Mouse (Mus musculus) small intestine, adult 2 months (tissue): ENCODE data around the gene Ust. TPM values are rescaled to one million over a fixed set of nuclear protein-coding genes. Genes with fewer than 3 reads are reported as not detected.

ENCODE experiments used
- H3K27ac ChIP-seq: fragments of 200-500 bp; 2 replicates; pipeline ENCODE4 v1.5.1; 2012; ENCODE audit warnings: low read depth, low read length, control low read depth, inconsistent platforms; ENCODE audit not compliant: insufficient read depth
- H3K27me3 ChIP-seq: fragments of 200-500 bp; 2 replicates; pipeline ENCODE4 v1.6.1; 2012; ENCODE audit warnings: mild to moderate bottlenecking, moderate library complexity, low read length, inconsistent platforms; ENCODE audit not compliant: control insufficient read depth, insufficient read depth
- H3K36me3 ChIP-seq: fragments of 200-500 bp; 2 replicates; pipeline ENCODE4 v1.6.1; 2012; ENCODE audit warnings: mild to moderate bottlenecking, low read length, control low read depth, inconsistent platforms; ENCODE audit not compliant: control insufficient read depth, insufficient read depth
- H3K4me1 ChIP-seq: fragments of 200-500 bp; 2 replicates; pipeline ENCODE4 v1.6.1; 2012; ENCODE audit warnings: low read length, inconsistent platforms, mixed read lengths; ENCODE audit not compliant: control insufficient read depth, insufficient read depth, insufficient read length
- H3K4me3 ChIP-seq: fragments of 200-500 bp; 2 replicates; pipeline ENCODE4 v1.5.1; 2012; ENCODE audit warnings: low read depth, mild to moderate bottlenecking, control low read depth, inconsistent platforms, low read length, moderate library complexity
- CTCF ChIP-seq: fragments of 200-500 bp; IDR thresholded peaks from 2 replicates; pipeline ENCODE4 v1.5.1; 2012; ENCODE audit warnings: low read depth, mild to moderate bottlenecking, control low read depth, inconsistent platforms, low read length, moderate library complexity, mixed read lengths; ENCODE audit not compliant: insufficient replicate concordance, insufficient read length; ENCODE audit errors: extremely low read depth
- POLR2A ChIP-seq: fragments of 200-500 bp; IDR thresholded peaks from 2 replicates; pipeline ENCODE4 v1.6.1; 2012; ENCODE audit warnings: low read depth, mild to moderate bottlenecking, control low read depth, inconsistent platforms, low read length, moderate library complexity
- WGBS: fragments of 180-500 bp; shearing (Covaris S2); methylation state at CpG from one replicate; pipeline ENCODE4 v1.1.7; 2018; 5-methylcytosine and 5-hydroxymethylcytosine counted together
- polyA plus RNA-seq: library from polyadenylated mRNA; depleted of rRNA; stranded (reverse); fragments of >200 nt; gene quantifications from 2 replicates; pipeline ENCODE4 v1.2.3, GENCODE M21; 2012

Gene Ust
- polyA plus RNA-seq, 1 experiment: 0.33 TPM

DNA sequence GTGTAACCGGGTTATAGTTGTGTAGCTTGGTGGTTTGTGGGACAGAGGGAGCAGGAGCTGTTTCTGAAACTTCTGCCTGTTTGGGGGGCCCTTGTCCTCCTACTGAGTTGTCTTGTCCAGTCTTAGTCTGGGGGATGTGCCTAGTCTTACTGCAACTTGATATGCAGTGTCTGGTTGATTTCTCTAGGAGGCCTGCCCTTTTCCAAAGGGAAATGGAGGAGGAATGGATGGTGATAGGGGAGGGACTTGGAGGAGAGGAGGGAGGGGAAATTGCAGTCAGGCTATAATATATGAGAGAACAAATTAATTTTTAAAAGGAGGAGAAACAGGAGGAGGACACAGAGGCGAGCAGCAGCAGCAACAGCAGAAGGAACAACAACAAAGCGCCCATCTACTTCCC lies 4.9 kb downstream of the Ust start:
- WGBS: 79% methylated on average over 3 of the region's 3 CpGs
- no peaks in the 10 kb centered on the region for H3K36me3 ChIP-seq
- H3K27ac ChIP-seq: no peak overlapping the region
- TF ChIP-seq POLR2A: no peak
- no peak for TF ChIP-seq CTCF
- H3K27me3 ChIP-seq: peaks cover 12% of the 10 kb centered on the region
- no peaks in the 10 kb centered on the region; the same call in 1 of the 2 replicates for H3K4me1 ChIP-seq
- H3K4me3 ChIP-seq: no peak overlapping the region

DNA sequence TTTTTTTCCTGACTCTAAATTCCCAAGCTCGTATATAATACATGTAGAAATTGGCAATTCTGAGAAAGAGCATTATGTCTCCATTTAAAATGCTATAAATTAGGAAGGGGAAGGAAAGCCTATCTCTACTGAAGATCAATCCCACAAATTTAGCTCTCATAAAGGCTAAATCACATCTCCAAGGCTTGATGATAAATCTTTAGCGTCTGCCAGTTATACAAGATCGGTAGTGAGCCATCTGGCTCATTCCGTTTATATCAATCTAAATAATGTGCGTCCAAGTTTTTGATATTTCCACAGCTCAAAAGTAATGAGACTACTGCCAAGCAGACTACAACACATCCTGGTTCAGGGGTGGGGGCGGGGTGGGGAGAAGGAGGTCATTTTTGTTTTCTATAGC lies 6.4 kb downstream of the Ust start:
- Histone ChIP-seq H3K36me3 (no peaks in the 10 kb centered on the region), H3K4me3 (no peak overlapping the region), H3K27ac (no peak overlapping the region), H3K27me3 (no peaks in the 10 kb centered on the region), H3K4me1 (no peaks in the 10 kb centered on the region; the same call in 1 of the 2 replicates)
- TF ChIP-seq CTCF (no peak), POLR2A (no peak)
- WGBS: 83% methylated on average over 6 of the region's 6 CpGs

DNA sequence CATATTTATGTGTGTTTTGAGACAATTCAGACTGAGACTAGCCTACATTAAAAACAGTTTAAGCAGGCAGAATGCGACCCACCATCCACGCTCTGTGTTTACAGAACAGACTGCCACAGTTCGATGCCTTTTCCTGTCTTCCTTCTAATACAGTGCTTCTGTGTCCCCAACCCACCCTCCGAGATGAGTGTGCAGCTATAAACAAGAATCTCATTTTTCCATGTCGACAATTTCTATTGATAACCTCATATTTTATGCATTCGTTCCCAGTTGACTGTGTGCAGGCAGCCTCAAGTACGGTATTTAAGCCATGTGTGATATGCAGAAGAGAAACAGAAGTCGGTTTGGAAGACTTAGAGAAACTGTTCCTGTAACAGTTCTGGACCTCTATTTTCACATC lies 6.9 kb downstream of the Ust start:
- Histone ChIP-seq H3K36me3 (no peaks in the 10 kb centered on the region), H3K4me1 (no peaks in the 10 kb centered on the region; the same call in 1 of the 2 replicates), H3K27ac (no peak overlapping the region), H3K27me3 (no peaks in the 10 kb centered on the region), H3K4me3 (no peak overlapping the region)
- TF ChIP-seq POLR2A (no peak), CTCF (no peak)
- WGBS: 75% methylated on average over 8 of the region's 8 CpGs

DNA sequence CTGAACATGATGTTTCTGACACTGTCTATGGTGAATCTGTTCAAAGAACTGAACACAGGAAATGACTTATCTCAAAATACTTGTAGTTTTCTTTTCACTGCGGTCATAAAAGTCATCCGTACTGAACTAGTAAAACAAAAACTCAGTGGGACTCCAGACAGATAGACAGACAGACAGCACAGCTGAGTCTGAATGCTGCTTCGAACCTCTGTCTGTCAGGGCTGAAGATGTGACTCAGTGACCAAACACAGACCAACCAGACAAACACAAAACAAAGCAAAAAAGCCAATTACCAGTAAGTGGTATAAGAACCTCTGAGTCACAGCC lies 12.4 kb downstream of the Ust start:
- no peak for TF ChIP-seq POLR2A
- no peak for TF ChIP-seq CTCF
- Histone ChIP-seq H3K27me3 (no peaks in the 10 kb centered on the region), H3K27ac (no peak overlapping the region), H3K36me3 (no peaks in the 10 kb centered on the region), H3K4me1 (no peaks in the 10 kb centered on the region), H3K4me3 (no peak overlapping the region)
- WGBS: 30% methylated on average over 3 of the region's 3 CpGs

DNA sequence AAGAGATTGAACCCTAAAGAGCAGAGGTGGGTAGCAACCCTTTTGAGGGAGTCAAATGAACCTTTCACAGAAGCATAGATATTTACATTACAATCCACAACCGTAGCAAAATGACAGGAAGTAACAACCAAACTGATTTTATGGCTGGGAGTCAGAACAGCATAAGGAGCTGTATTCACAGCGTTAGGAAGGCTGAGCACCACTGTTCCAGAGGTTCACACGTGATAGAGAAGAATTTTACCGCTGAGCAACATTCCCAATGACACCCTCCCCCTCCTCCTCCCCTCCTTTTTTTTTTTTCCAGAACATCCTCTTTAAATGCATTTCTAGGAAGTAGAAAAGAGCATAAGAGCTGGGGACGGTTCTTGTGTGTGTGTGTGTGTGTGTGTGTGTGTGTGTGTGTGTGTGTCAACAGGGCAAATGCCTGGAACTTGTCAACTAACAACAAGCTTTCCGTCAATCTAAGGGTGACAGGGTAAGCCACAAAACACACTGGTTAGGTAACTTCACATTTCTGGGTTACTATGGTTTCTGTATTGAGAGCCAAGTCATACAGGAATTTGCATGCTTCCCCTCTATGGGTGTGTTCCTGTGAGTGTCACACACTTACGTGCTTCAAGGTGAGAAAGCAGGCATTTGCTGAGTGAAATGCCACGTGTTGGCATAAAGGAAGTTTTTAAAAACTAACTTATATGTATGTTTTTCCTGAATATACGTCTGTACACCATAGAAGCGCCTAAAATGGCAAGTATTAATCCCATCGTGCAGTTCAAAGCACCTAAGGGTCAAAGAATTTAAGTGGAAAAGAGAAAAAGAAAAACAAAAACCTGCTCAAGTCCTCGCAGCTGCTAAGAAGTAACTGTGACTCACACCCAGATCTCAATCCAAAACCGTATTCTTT lies 13.0 kb downstream of the Ust start:
- 32% methylated on average over 13 of the region's 13 CpGs for WGBS
- H3K36me3 ChIP-seq: no peaks in the 10 kb centered on the region
- H3K27ac ChIP-seq: no peak overlapping the region
- TF ChIP-seq POLR2A: no peak
- TF ChIP-seq CTCF: no peak
- no peak overlapping the region for H3K4me3 ChIP-seq
- no peaks in the 10 kb centered on the region for H3K4me1 ChIP-seq
- no peaks in the 10 kb centered on the region for H3K27me3 ChIP-seq

DNA sequence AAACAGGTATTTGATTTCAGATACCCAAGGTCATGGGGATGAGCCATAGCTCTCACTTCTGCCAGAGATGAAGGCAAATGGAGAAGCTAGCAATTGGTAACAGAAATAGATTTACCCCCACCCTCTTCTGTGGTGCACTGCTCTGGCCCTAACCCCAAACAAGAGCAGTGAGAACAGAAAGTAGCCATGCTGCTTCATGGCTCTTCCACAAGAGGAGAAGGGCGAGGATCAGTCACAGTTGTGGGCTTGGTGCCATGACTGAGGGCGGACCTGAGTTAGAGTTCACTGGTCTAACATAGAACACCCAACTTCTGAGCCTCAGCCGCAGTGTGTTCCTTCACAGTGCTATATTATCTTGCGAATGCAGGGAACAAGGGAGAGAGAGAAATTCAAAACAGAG lies 13.8 kb downstream of the Ust start:
- no peak for TF ChIP-seq CTCF
- no peak for TF ChIP-seq POLR2A
- Histone ChIP-seq H3K27me3 (no peaks in the 10 kb centered on the region), H3K36me3 (no peaks in the 10 kb centered on the region), H3K4me1 (no peaks in the 10 kb centered on the region), H3K27ac (no peak overlapping the region), H3K4me3 (no peak overlapping the region)
- WGBS: 75% methylated on average over 4 of the region's 4 CpGs

DNA sequence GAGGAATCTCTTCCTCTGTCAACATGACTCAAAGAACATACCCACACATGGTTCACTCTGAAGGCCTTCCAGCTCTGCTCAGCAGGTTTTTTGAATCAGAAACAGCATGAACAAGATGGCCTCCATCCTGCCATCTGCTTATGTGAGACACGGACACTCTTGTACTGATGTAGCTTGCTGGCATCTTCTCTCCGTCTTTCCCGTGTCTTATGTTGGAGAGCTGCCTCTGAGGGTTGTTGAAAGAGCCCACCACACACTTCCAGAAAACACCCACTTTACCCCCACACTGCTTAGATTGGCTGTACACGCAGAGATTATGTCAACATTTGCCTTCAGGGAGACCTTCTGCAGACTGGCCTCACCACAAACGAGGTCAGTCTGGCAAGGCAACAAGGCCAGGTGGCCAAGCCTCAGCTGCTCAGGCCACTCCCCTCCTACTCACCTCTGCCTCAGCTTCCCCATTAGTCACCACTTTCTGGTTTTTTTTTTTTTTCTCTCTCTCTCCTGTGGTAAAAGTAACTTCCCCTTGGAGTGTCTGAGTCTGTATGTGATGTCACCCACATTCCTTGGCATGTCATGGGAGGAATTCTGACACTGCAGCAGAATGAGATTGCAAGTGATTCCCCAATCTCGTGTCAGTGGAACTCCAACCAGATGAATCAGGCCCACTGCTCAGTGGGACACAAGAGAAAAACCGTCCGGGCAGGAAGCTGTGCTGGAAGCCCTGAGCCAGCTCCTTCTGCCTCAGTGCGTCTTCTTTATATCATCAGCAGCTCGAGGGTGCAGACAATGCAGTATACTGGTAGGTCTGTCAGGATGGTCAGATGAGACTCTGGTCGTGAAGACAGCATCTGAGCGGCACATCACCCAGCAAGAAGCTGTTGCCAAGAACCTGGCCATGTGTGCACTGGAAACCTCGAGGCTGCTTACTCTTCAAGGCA lies 19.4 kb downstream of the Ust start:
- WGBS: 58% methylated on average over 13 of the region's 13 CpGs
- TF ChIP-seq POLR2A: no peak
- TF ChIP-seq CTCF: no peak
- H3K27ac ChIP-seq: no peak overlapping the region
- no peak overlapping the region for H3K4me3 ChIP-seq
- H3K27me3 ChIP-seq: no peaks in the 10 kb centered on the region
- no peaks in the 10 kb centered on the region; the same call in 1 of the 2 replicates for H3K4me1 ChIP-seq
- H3K36me3 ChIP-seq: no peaks in the 10 kb centered on the region
